Mouse (Mus musculus) lung, embryonic 14.5 days (tissue): ENCODE data around the gene Fhad1. TPM values are rescaled to one million over a fixed set of nuclear protein-coding genes. Genes with fewer than 3 reads are reported as not detected.

ENCODE experiments used
- ATAC-seq: fragments of 200-750 bp; cut with Nextera tagmentation; 2 replicates; pipeline ENCODE4 v1.8.0; 2017; ENCODE audit warnings: mild to moderate bottlenecking, moderate TSS enrichment, moderate library complexity; ENCODE audit not compliant: insufficient read depth
- DNase-seq: peaks from one replicate; pipeline ENCODE4 v3.0.0-alpha.2; 2015
- H3K27ac ChIP-seq: fragments of 300-500 bp; sonication (generic); 2 replicates; pipeline ENCODE4 v1.5.1; 2014; ENCODE audit warnings: low read depth, mild to moderate bottlenecking, moderate library complexity
- H3K27me3 ChIP-seq: fragments of 300-500 bp; sonication (generic); 2 replicates; pipeline ENCODE4 v1.6.1; 2014; ENCODE audit warnings: low read length, control low read depth; ENCODE audit not compliant: insufficient read depth
- H3K36me3 ChIP-seq: fragments of 300-500 bp; sonication (generic); 2 replicates; pipeline ENCODE4 v1.6.1; 2014; ENCODE audit warnings: control low read depth; ENCODE audit not compliant: insufficient read depth
- H3K4me1 ChIP-seq: fragments of 300-500 bp; sonication (generic); 2 replicates; pipeline ENCODE4 v1.6.1; 2014; ENCODE audit warnings: antibody characterized with exemption, control low read depth; ENCODE audit not compliant: insufficient read depth
- H3K4me2 ChIP-seq: fragments of 300-500 bp; sonication (generic); 2 replicates; pipeline ENCODE4 v1.6.1; 2014; ENCODE audit warnings: mild to moderate bottlenecking
- H3K4me3 ChIP-seq: fragments of 300-500 bp; sonication (generic); 2 replicates; pipeline ENCODE4 v1.5.1; 2014; ENCODE audit warnings: low read depth, low read length
- H3K9ac ChIP-seq: fragments of 300-500 bp; sonication (generic); 2 replicates; pipeline ENCODE4 v1.6.1; 2014
- H3K9me3 ChIP-seq: fragments of 300-500 bp; sonication (generic); 2 replicates; pipeline ENCODE4 v1.6.1; 2016; ENCODE audit warnings: low read depth, low read length, control low read depth
- CTCF ChIP-seq: IDR thresholded peaks from 2 replicates; pipeline ENCODE4 v1.5.1; 2016; ENCODE audit warnings: antibody characterized with exemption, low read depth
- WGBS: fragments of 180-500 bp; shearing (Covaris S2); extraction: QIAGEN DNeasy Blood & Tissue Kit; methylation state at CpG from one replicate; pipeline ENCODE4 v1.1.7; 2014; 5-methylcytosine and 5-hydroxymethylcytosine counted together
- polyA plus RNA-seq: library from polyadenylated mRNA; unstranded; fragments of >200 nt; fragmentation: Nextera tagmentation; extraction: Ambion mirVana; gene quantifications from 2 replicates; pipeline ENCODE4 v1.2.1, GENCODE M21; 2014

Gene Fhad1
- polyA plus RNA-seq, 1 experiment from 2014 or later: 1.4 TPM

DNA sequence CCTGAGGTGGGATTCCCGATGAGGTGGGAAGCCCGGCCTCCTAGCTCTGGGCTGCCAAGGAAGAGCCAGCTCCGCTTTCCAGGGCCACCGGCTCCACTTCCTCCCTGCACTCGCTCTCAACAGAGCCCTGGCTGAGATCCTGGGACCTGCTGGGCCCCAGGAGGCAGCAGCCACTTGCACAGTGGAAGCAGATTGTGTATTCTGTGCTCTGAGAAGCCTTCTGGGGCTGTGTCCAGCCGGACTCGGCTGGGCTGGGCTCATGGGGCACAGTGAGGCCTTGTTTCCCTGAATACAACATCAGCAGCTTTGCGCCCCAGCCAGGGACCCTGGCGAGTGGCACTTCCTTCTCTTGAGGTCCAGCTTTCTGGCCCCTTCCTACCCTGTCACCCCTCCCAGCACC is 143.0 kb downstream of the Fhad1 start:
- TF ChIP-seq CTCF: no peak
- peak overlapping the region; percentile 19 for H3K9ac ChIP-seq

DNA sequence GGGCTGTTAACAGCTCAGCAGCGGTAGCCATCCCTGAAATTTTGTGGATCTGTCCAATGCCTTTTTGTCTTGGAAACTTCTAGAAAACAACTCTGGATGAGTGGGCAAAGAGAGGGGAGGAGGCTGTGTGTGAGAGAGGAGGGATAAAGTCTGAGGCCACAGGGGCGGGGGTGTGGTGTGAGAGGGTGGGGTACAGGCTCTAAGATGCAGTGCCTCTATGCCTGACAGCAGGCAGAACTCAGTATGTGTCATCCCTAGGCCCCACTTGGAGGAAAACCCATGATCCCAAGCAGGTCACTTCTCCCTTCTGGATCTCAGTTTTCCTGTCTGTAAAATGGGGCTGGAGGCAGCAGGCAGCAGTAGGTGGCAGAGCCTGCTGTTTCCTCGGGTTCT is 143.6 kb downstream of the Fhad1 start:
- no peak for TF ChIP-seq CTCF
- WGBS: 91% methylated on average over 3 of the region's 3 CpGs
- H3K4me1 ChIP-seq: peaks cover 45% of the 10 kb centered on the region
- peaks cover 13% of the 10 kb centered on the region for H3K36me3 ChIP-seq
- DNase-seq (no peak), ATAC-seq (no peak)
- H3K27ac ChIP-seq: no peak overlapping the region
- H3K4me2 ChIP-seq: peak overlapping the region; percentile 97
- no peaks in the 10 kb centered on the region for H3K27me3 ChIP-seq
- H3K4me3 ChIP-seq: no peak overlapping the region
- no peaks in the 10 kb centered on the region for H3K9me3 ChIP-seq
- H3K9ac ChIP-seq: no peak overlapping the region

More for the DNA sequence above, 143.0 kb downstream of the Fhad1 start:
- peak overlapping the region; percentile 12; the same call in 1 of the 2 replicates for H3K27ac ChIP-seq
- H3K4me1 ChIP-seq: peaks cover 39% of the 10 kb centered on the region
- H3K36me3 ChIP-seq: peaks cover 13% of the 10 kb centered on the region
- H3K9me3 ChIP-seq: no peaks in the 10 kb centered on the region
- H3K27me3 ChIP-seq: no peaks in the 10 kb centered on the region
- H3K4me2 ChIP-seq: peak overlapping the region; percentile 97
- peak overlapping the region; percentile 82; the same call in 1 of the 2 replicates for H3K4me3 ChIP-seq
- WGBS: 47% methylated on average over 9 of the region's 9 CpGs
- ATAC-seq (no peak), DNase-seq (peak; percentile 39)

DNA sequence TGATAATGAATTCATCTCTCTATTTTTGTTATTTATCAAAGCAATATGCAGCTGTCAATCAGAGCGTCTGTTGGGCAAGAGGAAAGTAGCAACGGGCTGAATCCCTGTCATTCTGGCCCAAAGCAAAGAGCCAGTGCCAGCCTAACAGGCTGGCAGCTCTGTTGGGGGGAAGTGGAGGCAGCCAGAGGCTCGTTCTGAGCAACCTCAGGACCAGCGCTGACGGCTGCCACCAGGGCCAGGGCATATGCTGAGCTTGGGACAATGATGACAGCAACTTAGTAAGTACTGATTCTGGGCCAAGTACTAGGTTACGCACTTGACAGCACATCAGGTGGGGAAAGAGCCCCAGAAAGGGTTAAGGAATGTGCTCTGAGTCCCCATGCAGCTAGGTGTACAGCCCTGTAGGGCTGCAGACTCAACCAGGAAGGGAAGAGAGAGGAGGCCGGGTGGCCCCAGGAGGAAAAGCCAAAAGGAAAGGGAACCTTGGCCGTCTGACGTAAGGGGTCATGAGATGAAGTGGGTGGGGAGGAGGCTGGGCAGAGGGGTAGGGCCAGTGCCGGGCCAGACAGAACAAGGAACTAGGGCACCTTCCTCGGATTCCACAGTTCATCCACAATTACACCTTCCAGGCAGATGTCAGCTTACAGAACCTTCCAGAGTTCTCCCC is 144.1 kb downstream of the Fhad1 start:
- peaks cover 47% of the 10 kb centered on the region for H3K4me1 ChIP-seq
- no peak overlapping the region for H3K9ac ChIP-seq
- no peaks in the 10 kb centered on the region for H3K27me3 ChIP-seq
- H3K36me3 ChIP-seq: peaks cover 15% of the 10 kb centered on the region
- no peak overlapping the region for H3K27ac ChIP-seq
- ATAC-seq (no peak), DNase-seq (no peak)
- H3K9me3 ChIP-seq: no peaks in the 10 kb centered on the region
- H3K4me2 ChIP-seq: no peak overlapping the region
- no peak for TF ChIP-seq CTCF
- no peak overlapping the region for H3K4me3 ChIP-seq
- WGBS: 61% methylated on average over 11 of the region's 11 CpGs

DNA sequence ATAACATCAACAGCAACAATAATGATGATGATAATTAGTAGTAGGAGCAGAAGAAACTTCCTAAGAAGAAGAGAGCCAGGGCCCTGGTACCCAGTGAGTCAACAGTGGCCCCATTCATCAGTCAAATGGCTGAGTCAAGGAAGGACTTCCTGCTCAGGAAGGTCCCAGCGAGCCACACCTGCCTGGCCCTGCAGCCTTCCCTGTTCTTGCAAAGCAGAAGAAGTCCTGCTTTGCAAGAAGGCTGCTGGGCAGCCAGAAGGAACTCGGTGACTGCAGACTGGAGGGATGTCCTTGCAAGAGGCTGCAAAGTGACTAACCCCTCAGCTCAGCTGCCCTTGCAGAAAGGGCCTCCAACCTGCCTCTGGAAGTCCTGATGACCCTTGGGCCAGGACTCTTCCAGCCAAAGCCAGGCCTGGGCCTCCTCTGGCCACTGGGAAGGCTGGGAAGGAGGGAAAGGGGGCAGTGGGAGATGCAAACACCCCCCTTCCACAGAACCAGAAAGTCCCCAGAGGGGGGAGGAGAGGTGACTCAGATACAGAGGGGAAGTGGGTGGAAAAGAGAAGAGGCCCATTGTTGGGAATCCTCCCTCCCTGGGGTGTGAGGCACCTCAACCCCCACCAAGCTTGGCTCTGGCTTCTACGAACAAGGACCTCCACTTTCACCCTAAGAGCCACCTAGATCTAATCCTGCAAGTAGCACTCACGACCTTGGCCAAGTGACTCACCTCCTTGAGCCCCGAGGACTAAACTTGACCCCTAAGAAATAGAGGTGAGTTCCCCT is 145.3 kb downstream of the Fhad1 start:
- no peak for ATAC-seq
- no peak for DNase-seq
- Histone ChIP-seq H3K9ac (no peak overlapping the region), H3K4me2 (no peak overlapping the region), H3K4me1 (peaks cover 40% of the 10 kb centered on the region), H3K36me3 (peaks cover 16% of the 10 kb centered on the region), H3K27me3 (no peaks in the 10 kb centered on the region), H3K27ac (0 out of 2 replicates have a peak overlapping the region, but pooled peaks have one; percentile 36), H3K9me3 (no peaks in the 10 kb centered on the region), H3K4me3 (no peak overlapping the region)
- 63% methylated on average over 5 of the region's 5 CpGs for WGBS
- no peak for TF ChIP-seq CTCF

DNA sequence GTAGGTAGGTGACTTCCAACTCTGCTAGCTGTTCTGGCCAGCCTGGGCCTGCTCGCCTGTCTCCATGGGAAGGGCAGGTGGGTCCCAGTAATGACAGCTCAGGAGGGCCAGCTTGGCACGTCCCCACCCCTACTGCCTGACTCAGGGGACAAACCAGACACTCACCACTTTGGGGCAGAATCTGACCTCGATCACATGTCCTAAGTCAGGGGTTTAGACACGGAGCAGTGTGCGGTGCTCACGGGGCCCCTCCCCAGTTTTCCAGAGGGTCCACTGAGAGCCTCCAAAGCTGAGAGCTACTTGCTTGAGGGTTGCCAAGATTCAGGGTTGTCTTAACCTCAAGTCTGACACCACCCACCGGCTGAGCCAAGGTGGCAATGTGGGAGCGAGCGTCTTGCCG is 146.8 kb downstream of the Fhad1 start:
- Histone ChIP-seq H3K4me3 (no peak overlapping the region), H3K4me2 (no peak overlapping the region), H3K4me1 (peaks cover 35% of the 10 kb centered on the region), H3K9me3 (no peaks in the 10 kb centered on the region), H3K27me3 (no peaks in the 10 kb centered on the region), H3K9ac (no peak overlapping the region; the same call in 1 of the 2 replicates), H3K27ac (peak overlapping the region; percentile 78; the same call in 1 of the 2 replicates), H3K36me3 (peaks cover 16% of the 10 kb centered on the region)
- DNase-seq (no peak), ATAC-seq (no peak)
- TF ChIP-seq CTCF: no peak
- WGBS: 77% methylated on average over 10 of the region's 10 CpGs

DNA sequence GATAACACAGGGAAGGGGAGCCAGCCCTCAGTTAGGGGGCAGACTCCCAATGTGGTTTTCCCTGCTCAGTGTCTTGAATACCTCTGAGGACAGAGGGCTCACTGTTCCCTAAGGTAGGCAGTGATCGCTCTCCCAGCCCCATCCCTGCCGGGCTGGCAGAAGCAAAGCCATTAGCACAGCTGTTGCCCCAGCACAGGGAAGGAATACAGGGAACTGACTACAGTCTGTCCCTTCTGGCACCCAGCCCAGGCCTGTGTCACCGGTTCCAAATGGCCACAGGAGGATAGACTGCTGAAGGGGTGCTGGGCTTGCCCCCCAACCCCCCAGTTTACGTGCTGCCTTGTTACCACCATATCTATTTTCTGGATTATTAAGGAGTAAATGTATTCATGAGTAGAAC is 147.4 kb downstream of the Fhad1 start:
- Histone ChIP-seq H3K4me3 (no peak overlapping the region), H3K4me1 (peaks cover 29% of the 10 kb centered on the region), H3K9ac (no peak overlapping the region; the same call in 1 of the 2 replicates), H3K27ac (peak overlapping the region; percentile 78), H3K4me2 (peak overlapping the region; percentile 33), H3K27me3 (no peaks in the 10 kb centered on the region), H3K9me3 (no peaks in the 10 kb centered on the region), H3K36me3 (peaks cover 16% of the 10 kb centered on the region)
- TF ChIP-seq CTCF: no peak
- WGBS: 21% methylated on average over 4 of the region's 4 CpGs
- ATAC-seq (peak; percentile 48; the same call in 1 of the 2 replicates), DNase-seq (peak; percentile 80)

DNA sequence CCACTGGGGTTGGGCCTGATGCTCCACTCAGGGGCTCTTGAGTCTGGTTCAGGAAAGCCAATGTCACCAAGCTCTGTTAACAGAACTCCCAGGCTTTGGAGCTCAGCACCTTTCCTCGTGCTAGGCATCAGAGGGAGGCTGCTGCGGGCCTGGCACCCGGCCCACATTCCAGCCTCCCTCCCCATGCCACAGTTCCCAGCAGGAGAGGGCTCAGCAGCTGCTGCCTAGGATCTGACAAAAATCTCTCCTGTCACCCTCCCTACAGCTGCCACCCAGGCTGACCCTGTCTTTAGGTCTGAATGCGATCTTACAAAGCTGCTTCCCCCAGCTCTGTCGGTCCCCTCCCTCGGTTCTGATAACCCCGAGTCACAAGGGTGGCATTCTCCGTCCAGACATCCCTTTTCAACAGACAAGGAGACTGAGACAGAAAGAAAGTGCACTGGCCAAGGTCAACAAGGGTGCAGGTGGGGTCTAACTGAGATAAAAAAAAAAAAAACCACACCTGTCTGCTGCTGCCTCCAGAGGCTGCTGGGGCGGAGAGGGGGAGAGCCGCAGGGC is 147.9 kb downstream of the Fhad1 start:
- no peak for TF ChIP-seq CTCF
- Histone ChIP-seq H3K4me1 (peaks cover 24% of the 10 kb centered on the region), H3K4me2 (peak overlapping the region; percentile 33)

More for the DNA sequence above, 147.9 kb downstream of the Fhad1 start:
- H3K9ac ChIP-seq: no peak overlapping the region; the same call in 1 of the 2 replicates
- peak overlapping the region; percentile 78 for H3K27ac ChIP-seq
- WGBS: 14% methylated on average over 10 of the region's 10 CpGs
- no peak overlapping the region for H3K4me3 ChIP-seq
- DNase-seq: peak; percentile 77
- peak; percentile 80 for ATAC-seq
- H3K9me3 ChIP-seq: no peaks in the 10 kb centered on the region
- H3K36me3 ChIP-seq: peaks cover 16% of the 10 kb centered on the region
- no peaks in the 10 kb centered on the region for H3K27me3 ChIP-seq
